Mouse (Mus musculus) stomach, embryonic 16.5 days (tissue): ENCODE results near the gene Hmg20a. TPM values are rescaled to one million over a fixed set of nuclear protein-coding genes. Genes with fewer than 3 reads are reported as not detected.
A peak's percentile ranks its signal among the peaks of the same experiment; 100 is the strongest.
"Not testable (repeated sequence)": the region's sequence is repeated elsewhere in the genome, so short reads cannot be mapped to it uniquely, and the experiment has no call there.

Experiments used
- ATAC-seq: fragments of 200-750 bp; cut with Nextera tagmentation; 2 replicates; pipeline ENCODE4 v1.8.0; 2017; ENCODE audit warnings: moderate number of reproducible peaks, moderate TSS enrichment; ENCODE audit not compliant: insufficient read depth, low FRiP score
- H3K27ac ChIP-seq: fragments of 300-500 bp; sonication (generic); 2 replicates; pipeline ENCODE4 v1.5.1; 2014; ENCODE audit warnings: low read length
- H3K27me3 ChIP-seq: fragments of 300-500 bp; sonication (generic); 2 replicates; pipeline ENCODE4 v1.6.1; 2014; ENCODE audit warnings: low read length, control low read depth, mixed read lengths; ENCODE audit not compliant: control insufficient read depth, insufficient read depth
- H3K36me3 ChIP-seq: fragments of 300-500 bp; sonication (generic); 2 replicates; pipeline ENCODE4 v1.6.1; 2014; ENCODE audit warnings: low read length; ENCODE audit not compliant: control insufficient read depth, insufficient read depth
- H3K4me1 ChIP-seq: fragments of 300-500 bp; sonication (generic); 2 replicates; pipeline ENCODE4 v1.6.1; 2014; ENCODE audit warnings: low read length, control low read depth, mixed read lengths; ENCODE audit not compliant: control insufficient read depth, insufficient read depth
- H3K4me2 ChIP-seq: fragments of 300-500 bp; sonication (generic); 2 replicates; pipeline ENCODE4 v1.6.1; 2014; ENCODE audit warnings: low read depth, low read length, mixed read lengths
- H3K4me3 ChIP-seq: fragments of 300-500 bp; sonication (generic); replicated peaks from 2 replicates; pipeline ENCODE4 v1.5.1; 2014; ENCODE audit warnings: mild to moderate bottlenecking, low read length
- H3K9ac ChIP-seq: fragments of 300-500 bp; sonication (generic); 2 replicates; pipeline ENCODE4 v1.6.1; 2014; ENCODE audit warnings: low read length
- H3K9me3 ChIP-seq: fragments of 300-500 bp; sonication (generic); replicated peaks from 2 replicates; pipeline ENCODE4 v1.6.1; 2016; ENCODE audit warnings: low read length, control low read depth; ENCODE audit not compliant: control insufficient read depth
- WGBS: fragments of 180-500 bp; shearing (Covaris S2); extraction: QIAGEN DNeasy Blood & Tissue Kit; methylation state at CpG from one replicate; pipeline ENCODE4 v1.1.7; 2014; 5-methylcytosine and 5-hydroxymethylcytosine counted together
- polyA plus RNA-seq: library from polyadenylated mRNA; unstranded; fragments of >200 nt; fragmentation: Nextera tagmentation; extraction: Ambion mirVana; gene quantifications from 2 replicates; pipeline ENCODE4 v1.2.1, GENCODE M21; 2015

Gene Hmg20a
- polyA plus RNA-seq, 1 experiment from 2014 or later = 48.3 TPM

DNA sequence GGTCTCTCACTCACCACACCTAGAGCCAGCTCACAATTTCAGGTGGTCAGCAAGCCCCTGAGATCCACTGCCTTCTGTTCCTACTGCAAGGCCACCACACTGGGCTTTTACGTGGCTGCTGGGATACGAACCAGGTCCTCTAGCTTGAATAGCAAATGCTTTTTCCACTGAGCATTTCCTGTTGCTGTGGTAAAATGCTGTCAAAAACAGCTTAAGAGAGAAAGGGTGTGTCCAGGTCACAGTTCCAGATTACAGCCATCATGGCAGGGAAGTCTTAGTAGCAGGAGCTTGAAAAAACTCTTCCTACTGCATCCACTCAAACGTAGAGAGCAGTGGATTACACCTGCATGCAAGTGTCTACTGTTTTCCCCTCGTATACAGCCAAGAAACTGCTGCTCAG, 6.5 kb downstream of the Hmg20a start:
- 77% methylated on average over 4 of the region's 4 CpGs for WGBS
- no peaks in the 10 kb centered on the region for H3K9me3 ChIP-seq
- H3K36me3 ChIP-seq = no peaks in the 10 kb centered on the region
- H3K27ac ChIP-seq = no peak overlapping the region
- H3K9ac ChIP-seq = no peak overlapping the region
- H3K4me1 ChIP-seq = peaks cover 11% of the 10 kb centered on the region
- no peak overlapping the region for H3K4me3 ChIP-seq
- no peaks in the 10 kb centered on the region for H3K27me3 ChIP-seq
- no peak for ATAC-seq
- no peak overlapping the region for H3K4me2 ChIP-seq

DNA sequence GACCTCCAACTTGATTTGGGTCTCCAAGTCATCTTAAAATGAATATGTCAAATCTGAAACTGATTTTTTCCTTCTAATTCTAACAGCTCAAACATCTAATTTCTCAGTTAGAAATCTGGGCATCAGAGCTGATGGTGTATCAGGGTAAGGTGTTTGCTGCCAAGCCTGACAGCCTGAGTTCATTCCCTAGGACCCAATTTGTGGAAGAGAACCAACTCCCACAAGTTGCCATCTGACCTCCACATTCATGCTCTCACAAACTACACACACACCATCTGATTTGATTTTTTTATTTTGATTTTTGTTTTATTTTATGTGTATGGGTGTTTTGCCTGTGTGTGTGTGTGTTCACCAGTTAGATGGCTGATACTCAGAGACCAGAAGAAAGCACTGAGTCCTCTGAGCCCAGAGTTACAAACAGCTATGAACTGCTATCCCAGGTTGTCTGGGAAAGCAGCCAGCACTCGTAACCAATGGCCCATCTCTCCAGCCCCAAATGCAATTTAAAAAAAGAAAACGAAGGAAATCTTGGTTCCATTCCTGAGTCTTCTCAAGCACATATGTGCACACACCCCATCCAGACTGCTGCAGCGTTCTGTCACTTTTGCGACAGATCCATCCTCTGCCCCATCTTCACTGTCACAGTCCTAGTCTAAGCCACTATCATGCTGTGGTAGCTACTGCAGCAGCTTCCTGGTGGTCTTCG, 17.6 kb downstream of the Hmg20a start:
- Histone ChIP-seq H3K4me1 (no peaks in the 10 kb centered on the region), H3K9me3 (no peaks in the 10 kb centered on the region), H3K9ac (no peak overlapping the region), H3K27me3 (no peaks in the 10 kb centered on the region), H3K4me2 (no peak overlapping the region), H3K4me3 (no peak overlapping the region), H3K27ac (no peak overlapping the region), H3K36me3 (no peaks in the 10 kb centered on the region)
- no peak for ATAC-seq
- 76% methylated on average over 5 of the region's 5 CpGs for WGBS

DNA sequence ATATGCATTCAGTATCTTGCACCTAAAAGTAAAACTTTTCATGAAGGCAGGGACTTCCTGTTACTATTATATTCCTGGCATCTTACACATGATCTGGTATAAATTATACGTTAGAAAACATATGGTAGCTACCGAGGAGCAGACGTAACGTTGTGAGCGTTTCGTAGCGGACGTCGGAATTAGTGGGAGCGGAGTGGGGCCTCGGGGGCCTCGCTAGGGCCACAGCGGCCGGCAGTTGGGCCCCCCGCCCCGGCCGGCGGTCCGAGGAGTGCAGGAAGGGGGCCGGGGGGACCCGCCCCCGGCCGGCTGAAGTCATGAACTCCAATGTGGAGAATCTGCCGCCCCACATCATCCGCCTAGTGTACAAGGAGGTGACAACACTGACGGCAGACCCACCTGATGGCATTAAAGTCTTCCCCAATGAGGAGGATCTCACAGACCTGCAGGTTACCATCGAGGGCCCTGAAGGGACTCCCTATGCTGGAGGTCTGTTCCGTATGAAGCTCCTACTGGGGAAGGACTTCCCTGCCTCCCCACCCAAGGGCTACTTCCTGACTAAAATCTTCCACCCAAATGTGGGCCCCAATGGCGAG, 19.0 kb downstream of the Hmg20a start:
- H3K9ac ChIP-seq, H3K27me3 ChIP-seq, H3K4me3 ChIP-seq, H3K27ac ChIP-seq, H3K4me2 ChIP-seq, H3K9me3 ChIP-seq, H3K4me1 ChIP-seq, H3K36me3 ChIP-seq, ATAC-seq: not testable (repeated sequence)
- WGBS = 89% methylated on average over 23 of the region's 29 CpGs

DNA sequence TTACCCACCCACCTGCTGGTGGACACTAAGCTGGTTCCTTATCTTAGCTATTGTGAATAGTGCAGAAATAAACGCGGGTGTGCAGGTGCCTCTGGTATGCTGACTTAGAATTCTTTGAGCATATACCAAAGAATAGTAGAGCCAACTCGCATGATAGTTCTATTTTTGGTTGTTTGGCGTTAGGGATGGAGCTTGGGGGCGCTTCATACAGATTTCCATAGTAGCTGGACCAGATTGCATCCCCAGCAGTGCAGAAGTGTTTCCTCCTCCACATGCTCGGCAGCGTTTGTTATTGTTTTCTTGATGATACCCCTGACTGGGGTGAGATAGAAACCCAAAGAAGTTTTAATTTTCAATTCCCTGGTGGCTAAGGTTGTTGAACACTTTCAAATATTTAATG, 21.3 kb downstream of the Hmg20a start:
- H3K9me3 ChIP-seq = no peaks in the 10 kb centered on the region
- H3K27me3 ChIP-seq = no peaks in the 10 kb centered on the region
- no peak overlapping the region for H3K9ac ChIP-seq
- no peak overlapping the region for H3K4me2 ChIP-seq
- H3K4me3 ChIP-seq = no peak overlapping the region
- no peaks in the 10 kb centered on the region for H3K36me3 ChIP-seq
- ATAC-seq = no peak
- WGBS = 77% methylated on average over 7 of the region's 7 CpGs
- no peak overlapping the region for H3K27ac ChIP-seq
- no peaks in the 10 kb centered on the region for H3K4me1 ChIP-seq

DNA sequence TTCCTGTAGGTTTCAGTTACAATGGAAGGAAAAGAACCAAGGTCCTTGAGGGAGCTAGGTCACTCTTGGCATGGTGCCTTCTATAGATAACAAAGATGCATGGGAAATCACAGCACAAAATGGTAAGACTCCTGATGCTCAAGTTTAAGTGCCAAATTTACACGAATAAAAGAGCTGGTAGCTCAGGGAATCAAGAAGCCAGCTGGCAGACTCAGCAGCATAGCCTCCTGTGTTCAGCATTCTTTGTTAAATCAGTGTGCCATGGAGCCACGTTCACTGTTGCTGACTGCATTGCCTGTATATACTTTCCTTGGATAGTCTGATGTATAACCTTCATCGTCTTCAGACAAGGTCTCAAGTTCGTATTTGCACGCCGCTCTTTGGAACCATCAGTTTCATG, 33.2 kb downstream of the Hmg20a start:
- ATAC-seq = no peak
- Histone ChIP-seq H3K27ac (no peak overlapping the region), H3K36me3 (no peaks in the 10 kb centered on the region), H3K4me3 (no peak overlapping the region), H3K4me2 (no peak overlapping the region), H3K9ac (no peak overlapping the region), H3K27me3 (no peaks in the 10 kb centered on the region), H3K9me3 (no peaks in the 10 kb centered on the region), H3K4me1 (peaks cover 6% of the 10 kb centered on the region; the same call in 1 of the 2 replicates)
- WGBS = 87% methylated on average over 6 of the region's 6 CpGs

DNA sequence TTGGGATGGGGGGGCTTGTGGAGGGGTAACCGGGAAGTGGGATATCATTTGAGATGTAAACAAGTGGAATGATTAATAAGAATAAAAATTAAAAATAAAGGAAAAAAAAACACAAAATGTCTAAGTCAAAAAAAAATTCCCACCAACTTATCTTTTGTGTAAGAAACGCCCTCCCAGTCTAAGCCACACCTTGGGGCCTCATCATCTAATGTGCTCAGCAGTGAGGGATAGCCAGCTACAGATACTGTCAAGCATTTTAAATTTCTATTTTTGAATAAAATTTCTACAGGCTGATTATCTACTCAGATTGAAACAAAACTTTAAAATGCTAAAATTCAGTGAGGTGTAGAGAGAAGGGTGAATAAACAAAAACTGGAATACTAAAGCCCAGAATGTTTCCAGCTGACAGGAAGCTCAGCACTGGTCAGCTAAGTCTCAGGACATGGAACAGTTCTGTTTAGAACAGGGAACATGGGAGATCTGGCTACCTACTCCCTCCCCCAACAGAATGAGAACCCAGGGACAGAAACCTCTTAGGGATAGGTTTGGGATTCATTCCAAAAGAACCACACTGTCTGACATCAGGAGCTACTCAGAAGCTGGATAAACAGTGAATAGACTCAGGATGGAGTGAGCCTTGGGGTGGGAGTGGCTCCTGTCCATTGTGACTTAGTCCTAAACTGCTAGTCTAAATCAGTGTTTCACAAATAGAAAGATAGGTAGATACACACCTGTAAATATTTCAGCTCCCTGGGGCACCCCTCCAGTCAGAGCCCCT, 34.8 kb downstream of the Hmg20a start:
- no peak overlapping the region for H3K27ac ChIP-seq
- no peaks in the 10 kb centered on the region for H3K9me3 ChIP-seq
- WGBS = 70% methylated on average over 2 of the region's 2 CpGs
- peaks cover 6% of the 10 kb centered on the region; the same call in 1 of the 2 replicates for H3K4me1 ChIP-seq
- no peak for ATAC-seq
- no peak overlapping the region for H3K4me2 ChIP-seq
- no peaks in the 10 kb centered on the region for H3K36me3 ChIP-seq
- H3K27me3 ChIP-seq = no peaks in the 10 kb centered on the region
- no peak overlapping the region for H3K4me3 ChIP-seq
- no peak overlapping the region for H3K9ac ChIP-seq

DNA sequence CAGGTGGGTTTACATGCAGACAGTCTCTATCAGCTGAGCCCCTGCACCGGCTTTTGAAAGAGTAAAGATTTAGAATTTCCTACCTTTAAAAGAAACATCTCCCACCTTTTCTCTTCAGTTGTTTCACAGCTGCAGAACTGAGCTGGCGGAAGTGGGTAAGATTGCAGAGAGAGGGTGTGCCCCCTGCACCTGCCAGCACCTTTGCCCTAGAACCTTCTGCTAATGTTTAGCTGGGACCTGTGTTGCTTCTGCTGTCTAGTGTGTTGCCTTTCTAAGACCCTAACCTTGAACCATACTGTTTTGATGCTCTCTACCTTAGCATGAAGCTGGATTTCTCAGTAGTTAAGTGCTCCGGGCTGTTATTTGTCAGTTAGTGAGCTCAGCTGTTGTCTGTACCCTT, 38.0 kb downstream of the Hmg20a start:
- no peak overlapping the region for H3K9ac ChIP-seq
- H3K4me1 ChIP-seq = peaks cover 11% of the 10 kb centered on the region; the same call in 1 of the 2 replicates
- H3K4me3 ChIP-seq = no peak overlapping the region
- H3K9me3 ChIP-seq = no peaks in the 10 kb centered on the region
- no peaks in the 10 kb centered on the region for H3K27me3 ChIP-seq
- 81% methylated on average over 3 of the region's 3 CpGs for WGBS
- no peak overlapping the region for H3K4me2 ChIP-seq
- no peak overlapping the region for H3K27ac ChIP-seq
- no peak for ATAC-seq
- no peaks in the 10 kb centered on the region for H3K36me3 ChIP-seq

DNA sequence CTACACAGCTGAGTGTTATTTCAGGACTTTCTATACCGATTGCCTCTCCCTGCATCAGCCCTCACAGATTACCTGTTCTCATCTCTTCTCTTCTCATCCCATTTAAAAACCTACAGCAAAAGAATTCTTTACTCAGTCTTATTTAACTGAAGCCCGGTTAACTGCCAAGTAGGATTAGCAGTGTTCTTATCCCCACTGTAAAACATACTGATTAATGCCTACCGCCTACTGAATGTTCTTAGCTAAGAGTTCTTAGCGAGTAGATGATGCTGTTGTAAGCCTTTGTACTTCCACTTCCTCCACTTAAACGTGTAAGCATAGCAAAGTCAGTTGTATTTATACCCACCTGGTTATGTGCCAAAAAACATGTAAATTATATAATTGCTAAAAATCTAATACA, 42.6 kb downstream of the Hmg20a start:
- ATAC-seq = no peak
- no peak overlapping the region for H3K4me2 ChIP-seq
- H3K4me1 ChIP-seq = peaks cover 34% of the 10 kb centered on the region
- H3K4me3 ChIP-seq = no peak overlapping the region
- no peaks in the 10 kb centered on the region for H3K9me3 ChIP-seq
- 52% methylated on average over 5 of the region's 5 CpGs for WGBS
- no peaks in the 10 kb centered on the region for H3K27me3 ChIP-seq
- no peaks in the 10 kb centered on the region for H3K36me3 ChIP-seq
- no peak overlapping the region for H3K27ac ChIP-seq
- no peak overlapping the region for H3K9ac ChIP-seq

DNA sequence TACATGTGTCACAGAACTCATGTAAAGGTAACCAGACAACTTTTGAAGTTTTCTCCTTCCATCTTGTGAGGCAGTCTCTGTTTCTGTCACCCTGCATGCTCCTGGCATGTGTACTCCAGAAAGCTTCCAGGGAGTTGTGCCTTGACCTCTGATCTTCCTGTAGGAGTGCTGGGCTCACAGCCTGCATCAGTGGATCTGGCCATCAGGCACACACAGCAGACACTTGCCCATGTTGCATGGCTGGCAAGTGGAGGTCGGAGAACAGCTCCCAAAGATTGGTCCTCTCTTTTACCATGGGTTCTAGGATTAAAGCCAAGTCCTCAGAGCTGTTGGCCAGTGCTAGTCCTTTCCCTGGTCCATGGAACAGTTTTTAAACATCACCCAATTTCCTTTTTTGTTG, 44.2 kb downstream of the Hmg20a start:
- 69% methylated on average over 1 of the region's 1 CpGs for WGBS
- H3K36me3 ChIP-seq = peaks cover 4% of the 10 kb centered on the region; the same call in 1 of the 2 replicates
- H3K9me3 ChIP-seq = no peaks in the 10 kb centered on the region
- no peak overlapping the region for H3K4me2 ChIP-seq
- no peak overlapping the region for H3K9ac ChIP-seq
- H3K27me3 ChIP-seq = no peaks in the 10 kb centered on the region
- H3K4me3 ChIP-seq = no peak overlapping the region
- peaks cover 31% of the 10 kb centered on the region for H3K4me1 ChIP-seq
- no peak for ATAC-seq
- H3K27ac ChIP-seq = peak overlapping the region; percentile 58
